Mouse (Mus musculus): ENCODE data around the gene Clmn. TPM values are rescaled to one million over a fixed set of nuclear protein-coding genes. Genes with fewer than 3 reads are reported as not detected.
A peak's percentile ranks its signal among the peaks of the same experiment; 100 is the strongest.
"Not testable (repeated sequence)": the region's sequence is repeated elsewhere in the genome, so short reads cannot be mapped to it uniquely, and the experiment has no call there.

Clmn gene
- total RNA-seq, 2 experiments from 2014 or later: 14.4 to 18.3 TPM

GRCm38 (mm10) chr12:104837957-104838401 is 26.9 kb downstream of the Clmn start:
- DNase-seq: no peak

DNA sequence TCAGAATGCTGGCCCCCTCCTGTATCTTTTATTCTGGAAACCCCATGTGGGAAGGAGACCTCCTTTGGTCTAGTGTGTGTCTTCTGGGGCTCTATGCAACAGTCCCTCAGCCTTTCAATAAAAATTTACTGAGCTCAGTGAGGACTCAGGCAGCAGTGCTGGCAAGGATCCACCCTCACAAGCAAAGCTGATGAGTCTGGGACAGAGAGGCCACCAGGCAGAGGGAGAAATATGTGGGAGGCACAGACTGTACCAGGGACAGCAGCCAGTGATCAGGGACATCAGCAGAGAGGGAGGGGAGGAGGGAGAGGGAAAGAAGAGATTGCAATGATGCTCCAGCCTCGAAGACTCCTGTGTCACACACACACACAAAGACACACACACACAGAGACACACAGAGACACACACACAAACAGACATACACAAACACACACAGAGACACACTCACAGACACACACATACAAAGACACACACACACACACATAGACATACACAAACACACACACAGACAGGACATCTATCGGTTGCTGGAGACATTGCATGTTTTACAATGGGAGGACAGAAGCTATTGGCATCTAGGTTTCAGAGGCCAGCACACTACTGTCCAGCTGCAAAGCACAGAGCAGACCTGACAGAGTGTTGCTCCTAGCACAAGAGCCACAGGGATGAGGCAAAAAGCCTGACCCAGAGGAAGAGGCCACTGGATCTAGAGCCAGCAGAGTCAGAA is 27.6 kb downstream of the Clmn start:
- peak; percentile 54 for DNase-seq

GRCm38 (mm10) chr12:104836230-104836629 is 28.6 kb downstream of the Clmn start:
- no peak for DNase-seq

- DNase-seq: no peak
Measured at GRCm38 (mm10) chr12:104835369-104836094, 29.3 kb downstream of the Clmn start.

GRCm38 (mm10) chr12:104834772-104835171 is 30.1 kb downstream of the Clmn start:
- DNase-seq: no peak

DNA sequence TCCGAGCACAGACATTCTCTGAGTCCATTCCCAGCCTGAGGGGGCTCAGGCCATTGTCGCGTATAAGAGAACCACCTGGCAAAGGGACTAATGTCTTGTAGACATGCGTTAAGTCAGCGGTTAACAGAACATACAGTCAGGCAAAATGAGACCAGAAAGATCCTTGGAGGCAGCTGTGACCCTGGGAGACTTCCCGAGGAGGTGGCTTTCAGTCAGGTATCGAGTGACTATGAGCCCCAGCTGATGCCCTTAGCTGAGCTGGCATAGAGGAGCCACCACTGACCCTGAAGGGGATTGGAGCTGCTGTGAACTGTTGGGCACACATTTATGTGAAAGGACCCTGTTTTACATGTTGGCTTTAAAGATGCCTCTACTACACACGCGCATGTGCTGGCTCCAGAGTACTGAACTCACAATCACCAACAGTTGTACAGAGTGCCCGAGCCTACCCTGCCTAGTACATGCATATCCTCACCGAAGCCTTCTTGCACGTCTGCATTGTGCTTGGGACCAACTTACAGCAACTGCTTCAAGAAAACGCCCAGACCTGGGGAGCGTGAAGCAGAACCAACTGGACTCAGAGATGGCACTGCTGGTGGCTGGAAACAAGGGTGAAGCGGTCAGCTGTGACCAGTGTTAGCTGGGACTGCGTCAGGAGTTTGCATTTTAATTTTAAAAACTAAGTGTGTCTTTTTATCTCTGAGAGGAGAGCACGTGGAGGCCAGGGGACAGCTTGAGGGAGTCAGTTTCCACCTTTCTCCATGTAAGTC is 34.0 kb downstream of the Clmn start:
- DNase-seq: no peak

GRCm38 (mm10) chr12:104830283-104830639 is 34.6 kb downstream of the Clmn start:
- no peak for DNase-seq

- peak; percentile 63 for DNase-seq
Measured at GRCm38 (mm10) chr12:104829596-104830282, 35.1 kb downstream of the Clmn start.

DNA sequence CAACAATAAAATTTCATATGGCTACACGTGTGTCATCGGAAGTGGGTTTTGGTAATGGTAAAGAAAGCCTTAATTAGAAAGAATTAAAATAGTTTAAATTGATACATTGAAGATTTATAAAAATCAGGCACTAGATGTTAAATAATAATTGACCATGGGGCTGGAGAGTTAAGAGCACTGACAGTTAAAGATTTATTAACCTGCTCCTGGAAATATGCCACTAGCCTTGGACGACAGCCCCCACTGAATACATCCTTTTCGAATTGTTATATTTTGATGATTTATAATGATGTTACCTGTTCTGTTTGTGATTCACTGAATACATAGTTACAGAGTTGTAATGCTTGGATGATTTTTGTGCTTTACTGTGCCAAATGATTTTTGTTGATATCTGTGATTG is 35.9 kb downstream of the Clmn start:
- not testable (repeated sequence) for DNase-seq

DNA sequence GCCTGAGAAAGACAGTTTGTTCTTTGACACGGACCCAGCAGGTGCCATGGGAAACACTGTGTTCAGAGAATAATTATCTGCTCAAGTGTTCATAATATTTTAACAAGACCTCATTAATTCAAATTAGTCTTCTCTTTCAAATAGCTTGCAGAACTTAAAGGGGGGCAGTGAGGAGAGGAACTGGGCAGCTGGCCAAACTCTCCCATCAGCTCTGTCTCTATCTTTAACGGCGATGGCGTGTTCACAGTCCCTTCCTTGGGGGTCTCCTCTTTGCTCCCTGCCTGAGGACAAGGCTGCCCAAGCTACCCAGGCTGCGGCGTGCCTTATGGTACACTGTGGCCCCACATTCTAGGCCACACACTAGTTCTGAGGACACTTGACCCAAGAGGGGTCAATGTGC is 37.2 kb downstream of the Clmn start:
- no peak for DNase-seq

- no peak for DNase-seq
Measured at GRCm38 (mm10) chr12:104824907-104825267, 40.0 kb downstream of the Clmn start.

DNA sequence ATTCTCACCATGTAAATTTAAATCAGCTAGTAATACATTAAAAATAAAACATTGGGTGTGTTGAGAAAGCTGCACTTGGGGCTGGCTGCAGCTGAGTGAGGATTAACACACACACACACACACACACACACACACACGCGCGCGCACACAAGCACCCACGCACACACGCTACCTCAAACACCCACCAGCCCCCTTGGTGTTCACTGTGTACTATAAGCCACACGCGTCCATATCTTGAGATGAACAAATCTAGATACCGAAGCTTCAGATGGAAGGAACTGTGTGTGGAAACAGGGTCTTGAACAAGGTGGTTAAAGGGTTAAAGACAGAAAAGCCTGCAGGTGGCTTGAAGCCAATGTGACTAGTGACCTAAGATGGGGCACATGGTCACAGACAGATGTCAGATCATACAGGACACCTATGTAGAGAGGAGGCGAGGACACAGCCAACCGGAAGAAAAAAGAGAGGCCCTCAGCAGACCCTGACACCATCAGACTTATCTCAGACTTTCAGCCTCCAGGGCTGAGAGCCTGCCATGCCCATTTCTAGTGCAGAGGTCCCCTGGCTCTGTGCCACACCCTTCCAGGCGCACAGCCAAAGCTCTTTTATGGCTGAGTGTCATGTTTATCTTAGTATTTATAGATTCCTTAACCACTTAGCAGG is 40.5 kb downstream of the Clmn start:
- DNase-seq: peak; percentile 95

DNA sequence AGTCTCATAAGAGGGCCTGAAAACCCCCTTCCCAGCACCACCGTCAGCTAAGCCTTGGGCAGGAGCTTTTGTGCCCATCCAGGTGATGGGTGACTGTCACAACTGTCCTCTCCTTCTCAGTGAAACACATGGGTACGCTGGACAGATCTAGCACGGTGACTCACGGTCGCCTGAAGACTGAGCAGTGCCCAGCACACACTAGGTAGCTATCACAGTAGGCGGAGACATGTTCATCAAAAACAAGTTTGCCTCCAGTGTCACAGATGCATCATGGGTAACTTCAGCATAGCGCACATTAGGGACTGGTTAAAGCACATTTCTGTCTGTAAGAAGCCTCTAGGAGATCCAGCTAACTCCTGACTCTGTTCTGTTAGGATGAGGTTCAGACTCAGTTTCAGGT is 41.2 kb downstream of the Clmn start:
- no peak for DNase-seq

- DNase-seq: no peak
Measured at GRCm38 (mm10) chr12:104822838-104823599, 41.9 kb downstream of the Clmn start.

GRCm38 (mm10) chr12:104822151-104822550 is 42.7 kb downstream of the Clmn start:
- no peak for DNase-seq

DNA sequence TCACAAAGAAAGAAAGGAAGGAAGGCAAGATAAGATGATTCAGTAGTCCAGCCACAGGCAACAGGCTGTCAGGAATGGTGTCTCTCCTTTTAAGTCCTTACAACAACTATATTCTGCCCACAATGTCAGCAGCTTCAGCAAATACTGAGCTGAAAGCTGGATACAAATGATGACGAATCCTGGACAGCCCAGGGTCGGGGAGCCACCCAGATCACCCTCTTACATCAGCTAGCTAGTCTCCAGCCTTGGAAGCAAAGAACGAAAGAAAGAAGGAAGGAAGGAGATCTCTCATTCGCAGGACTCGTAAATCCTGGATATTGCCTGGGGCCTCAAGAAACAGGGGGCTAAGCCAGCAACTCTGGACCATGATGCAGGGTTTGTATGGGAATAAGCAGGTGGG is 44.8 kb downstream of the Clmn start:
- no peak for DNase-seq

DNA sequence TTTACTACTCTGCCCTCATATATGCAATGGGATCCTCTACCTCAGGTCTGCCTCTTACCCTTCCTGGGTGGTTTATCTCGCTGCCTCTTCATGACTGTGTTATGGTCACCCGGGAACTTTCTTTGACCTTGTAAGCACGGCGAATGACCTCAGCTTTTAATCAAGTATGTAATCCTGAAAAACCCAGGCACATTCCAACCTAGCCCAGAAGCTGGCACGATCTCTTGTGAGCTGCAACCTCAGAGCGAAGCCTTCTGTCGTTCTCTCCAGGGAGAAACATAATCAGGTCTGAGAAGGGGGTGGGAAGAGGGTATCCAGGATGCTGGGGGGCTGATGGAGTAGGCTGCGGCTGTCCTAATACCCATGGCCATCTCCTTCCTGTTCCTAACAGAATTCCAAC is 45.8 kb downstream of the Clmn start:
- peak; percentile 42 for DNase-seq

DNA sequence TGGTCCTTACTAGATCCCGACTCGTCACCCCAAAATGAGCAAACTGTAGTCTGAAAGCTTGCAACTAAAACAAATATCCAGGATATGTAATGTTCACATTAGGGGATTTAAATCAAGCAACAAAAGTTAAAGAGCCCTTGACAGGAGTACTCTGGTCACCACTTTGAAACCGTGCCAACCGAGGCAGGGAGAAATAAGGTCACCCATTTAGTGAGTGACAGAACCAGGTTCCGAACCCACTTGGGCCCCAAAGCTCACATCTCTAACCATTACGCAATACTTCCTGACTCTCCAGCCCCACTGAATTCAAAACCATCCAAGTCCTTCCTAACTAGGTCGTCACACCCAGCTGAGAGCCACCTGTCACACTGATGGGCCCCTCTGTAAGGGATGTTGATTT is 46.8 kb downstream of the Clmn start:
- DNase-seq: peak; percentile 62

DNA sequence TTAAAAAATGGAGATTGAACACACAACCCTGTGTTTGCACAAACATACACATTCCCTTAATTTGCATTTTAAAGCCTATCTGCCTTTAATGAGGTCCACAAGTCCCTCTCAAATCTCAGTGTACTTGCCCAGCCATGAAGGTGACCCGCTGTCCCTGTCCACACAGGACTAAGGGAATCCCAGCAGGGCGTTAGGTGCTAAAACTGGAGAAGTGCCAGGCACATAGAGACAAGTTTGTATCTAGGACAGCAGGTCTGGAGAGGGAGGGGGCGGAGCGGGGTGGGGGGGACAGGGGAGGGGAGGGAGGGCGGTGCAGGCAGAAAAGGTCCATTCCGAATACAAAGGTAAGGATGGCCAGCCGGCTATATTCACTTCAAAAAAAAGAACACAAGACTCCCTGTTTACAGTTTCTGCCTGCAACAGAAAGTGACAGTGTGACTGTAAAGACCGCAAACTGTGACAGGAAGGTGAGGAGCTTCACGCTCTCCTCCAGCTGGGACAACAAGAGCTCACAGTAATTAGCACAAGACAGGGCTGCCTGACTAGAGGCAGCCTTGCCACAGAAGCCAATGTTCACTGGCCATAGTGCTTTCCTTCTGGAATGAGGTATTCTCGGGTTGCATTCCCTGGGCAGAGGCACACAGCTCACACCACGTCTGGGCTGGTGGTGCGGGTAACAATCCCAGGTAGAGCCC is 47.6 kb downstream of the Clmn start:
- DNase-seq: peak; percentile 38

- no peak for DNase-seq
Measured at GRCm38 (mm10) chr12:104814291-104814690, 50.6 kb downstream of the Clmn start.

- DNase-seq: no peak
Measured at GRCm38 (mm10) chr12:104813762-104814161, 51.1 kb downstream of the Clmn start.

All from adrenal gland, postnatal 10 days (tissue).